Mouse (Mus musculus) layer of hippocampus, adult 11-12 months (tissue): ENCODE data around the gene Rgs7.

Experiments used
- DNase-seq: peaks from one replicate; pipeline ENCODE4 v3.0.0; 2022; ENCODE audit warnings: low spot score

The Rgs7 gene

DNA sequence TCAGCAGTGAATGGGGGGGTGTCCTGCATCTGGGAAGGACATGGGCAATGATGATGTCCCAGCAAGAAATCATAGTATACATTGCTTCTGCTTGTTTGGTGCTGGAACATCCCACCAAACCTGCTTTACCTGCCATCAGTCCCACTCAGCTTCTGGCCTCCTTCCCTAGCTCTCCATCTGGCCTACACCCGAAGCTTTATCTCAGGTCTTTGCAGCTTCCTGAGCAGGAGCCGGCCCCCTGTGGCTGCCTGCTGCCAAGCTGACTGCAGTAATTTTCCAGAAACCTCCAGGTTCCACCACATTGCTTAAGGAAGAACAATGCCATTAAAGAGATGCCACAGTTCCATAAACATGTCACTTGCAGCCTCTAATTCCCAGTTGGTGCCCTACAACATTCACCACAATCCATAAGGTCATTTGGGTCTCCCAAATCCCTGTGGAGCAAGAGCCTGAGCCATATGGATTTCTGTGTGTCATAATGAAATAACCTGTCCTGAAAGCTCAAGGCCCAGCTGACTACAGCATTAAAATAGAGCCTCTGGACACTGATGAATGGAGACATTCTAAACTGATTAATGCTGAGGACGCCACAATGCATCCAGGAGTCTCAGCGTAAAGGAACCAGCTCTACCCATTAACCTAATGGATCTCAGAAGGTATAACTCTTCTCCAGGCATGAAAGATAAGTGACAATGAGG, 60.8 kb downstream of the Rgs7 start:
- peak; percentile 35 for DNase-seq

DNA sequence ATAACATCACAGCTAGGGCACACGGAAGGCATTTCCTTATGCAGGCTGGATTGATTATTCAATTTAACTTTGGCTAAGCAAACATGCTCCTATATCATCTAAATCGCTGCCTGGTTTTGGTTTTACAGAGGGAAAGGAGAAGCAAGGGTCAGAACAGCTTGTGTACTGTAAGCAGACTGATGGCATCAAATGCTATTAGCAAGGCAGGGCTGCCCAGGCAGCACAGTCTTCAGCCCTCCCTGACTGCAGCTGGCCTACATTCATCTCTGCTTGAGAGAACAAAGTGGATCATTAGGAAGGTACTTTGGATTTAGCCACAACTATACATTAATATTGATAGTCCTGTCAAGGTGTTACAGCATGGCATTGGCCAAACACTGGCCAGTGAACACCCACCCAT, 65.2 kb downstream of the Rgs7 start:
- DNase-seq, result no peak

DNA sequence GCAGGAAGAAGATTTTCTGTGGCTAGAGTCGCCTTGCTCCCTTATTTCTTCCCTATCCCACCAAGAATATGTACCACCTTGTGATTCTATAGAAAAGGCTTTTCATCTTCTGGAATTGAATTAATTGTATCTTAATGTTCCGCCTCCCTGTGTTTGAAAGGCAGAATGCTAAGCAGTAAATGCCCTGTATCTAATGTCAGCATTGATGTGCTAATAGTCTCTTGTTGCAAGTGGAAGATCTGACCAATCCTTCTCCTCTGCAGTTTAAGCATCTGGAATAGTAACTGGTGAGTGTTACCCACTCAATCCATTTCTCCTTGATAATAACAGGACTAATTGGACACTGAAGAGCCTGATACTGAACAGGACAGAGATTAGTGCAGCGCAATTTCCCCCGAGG, 65.9 kb downstream of the Rgs7 start:
- DNase-seq, result no peak

DNA sequence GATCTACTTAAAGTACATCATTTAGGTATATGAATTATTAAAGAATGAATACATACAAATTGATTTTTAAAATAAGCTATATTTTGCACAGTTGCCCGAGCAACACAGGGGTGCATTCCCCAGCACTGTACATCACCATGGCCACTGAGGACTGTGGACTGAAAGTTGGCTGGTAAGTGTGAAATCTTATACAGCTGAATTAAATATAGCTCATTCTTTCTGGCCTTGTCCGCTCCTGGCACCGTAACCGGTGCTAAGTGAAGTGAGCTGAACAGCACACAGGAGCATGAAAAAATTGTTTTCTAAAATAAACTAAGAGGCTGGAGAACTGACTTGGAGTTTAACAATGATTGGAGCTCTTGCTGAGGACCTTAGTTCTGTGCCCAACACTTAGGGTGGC, 71.4 kb downstream of the Rgs7 start:
- no peak for DNase-seq

DNA sequence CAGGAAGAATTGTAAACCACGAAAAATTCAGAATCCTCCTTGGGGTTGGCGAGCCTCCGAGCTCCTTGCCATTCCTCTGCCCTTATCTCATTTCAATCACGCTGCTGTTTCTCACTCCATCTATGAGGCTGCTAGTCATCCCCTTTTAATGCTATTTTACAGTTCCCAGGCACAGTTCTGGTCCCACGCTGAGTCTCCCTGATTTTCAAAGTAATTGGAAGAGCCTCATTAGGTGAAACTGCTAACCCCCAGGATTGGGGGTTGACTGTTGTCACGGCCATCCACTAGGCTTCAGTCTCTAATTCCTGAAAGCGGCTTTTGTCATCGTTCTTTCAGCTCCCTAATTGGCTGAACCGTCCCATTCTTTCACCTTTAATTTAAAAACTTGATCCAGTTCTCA, 76.6 kb downstream of the Rgs7 start:
- peak; percentile 1 for DNase-seq

DNA sequence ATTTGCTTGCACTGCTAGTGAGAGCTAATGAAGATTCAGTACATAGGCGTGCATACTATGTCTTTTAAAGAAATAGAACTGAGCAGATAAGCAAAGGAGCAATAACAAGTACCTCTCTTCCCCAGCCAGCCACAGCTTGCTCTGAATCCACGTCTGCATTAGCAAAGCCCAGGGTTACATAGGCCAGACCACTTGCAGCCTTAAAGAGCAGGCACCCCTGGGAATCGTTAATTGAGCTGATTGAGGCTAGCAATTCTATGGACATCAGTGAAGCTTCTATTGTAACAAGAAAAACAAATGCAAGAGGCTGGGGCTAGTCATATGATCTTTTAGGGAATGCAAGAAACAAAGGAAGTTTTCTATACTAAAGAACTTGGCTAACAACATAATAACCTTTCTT, 81.9 kb downstream of the Rgs7 start:
- DNase-seq, result no peak

DNA sequence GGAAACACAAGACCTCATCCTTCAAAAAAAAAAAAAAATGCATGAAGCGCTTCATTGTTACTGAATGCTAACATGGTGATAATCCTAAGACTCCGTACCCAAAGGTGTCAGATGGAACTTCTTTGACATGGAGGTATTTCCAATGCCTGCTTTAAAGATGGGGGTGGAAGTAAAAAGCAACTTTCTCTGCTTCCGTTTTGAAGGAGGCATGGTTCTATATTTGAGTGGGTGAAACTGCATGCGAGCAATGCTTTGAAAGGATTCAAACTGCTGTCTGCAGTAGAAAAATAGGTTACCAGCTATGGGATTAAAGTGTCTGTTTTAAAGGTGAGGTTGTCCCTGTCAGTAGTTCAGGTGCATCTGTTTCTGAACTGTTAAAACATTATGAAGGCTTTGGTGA, 100.4 kb downstream of the Rgs7 start:
- no peak for DNase-seq

DNA sequence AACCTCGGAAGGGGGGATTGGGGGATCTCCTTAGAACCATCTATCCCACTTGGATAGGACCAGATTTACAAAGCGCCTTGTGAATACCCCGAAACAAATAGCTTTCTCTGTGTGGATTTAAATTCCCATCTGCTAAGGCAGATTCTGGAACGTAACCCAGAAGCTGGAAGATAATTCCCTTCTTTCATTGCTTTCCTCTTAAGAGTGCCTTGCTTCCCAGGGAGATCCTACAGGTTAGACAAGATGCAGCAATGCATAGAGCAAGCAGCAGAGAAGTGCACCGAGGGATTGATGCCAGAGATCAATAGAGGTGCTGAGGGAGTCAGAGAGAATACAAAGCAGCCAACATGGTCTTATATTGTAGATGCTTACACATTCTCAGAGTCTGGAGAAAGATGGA, 103.0 kb downstream of the Rgs7 start:
- DNase-seq, result no peak

DNA sequence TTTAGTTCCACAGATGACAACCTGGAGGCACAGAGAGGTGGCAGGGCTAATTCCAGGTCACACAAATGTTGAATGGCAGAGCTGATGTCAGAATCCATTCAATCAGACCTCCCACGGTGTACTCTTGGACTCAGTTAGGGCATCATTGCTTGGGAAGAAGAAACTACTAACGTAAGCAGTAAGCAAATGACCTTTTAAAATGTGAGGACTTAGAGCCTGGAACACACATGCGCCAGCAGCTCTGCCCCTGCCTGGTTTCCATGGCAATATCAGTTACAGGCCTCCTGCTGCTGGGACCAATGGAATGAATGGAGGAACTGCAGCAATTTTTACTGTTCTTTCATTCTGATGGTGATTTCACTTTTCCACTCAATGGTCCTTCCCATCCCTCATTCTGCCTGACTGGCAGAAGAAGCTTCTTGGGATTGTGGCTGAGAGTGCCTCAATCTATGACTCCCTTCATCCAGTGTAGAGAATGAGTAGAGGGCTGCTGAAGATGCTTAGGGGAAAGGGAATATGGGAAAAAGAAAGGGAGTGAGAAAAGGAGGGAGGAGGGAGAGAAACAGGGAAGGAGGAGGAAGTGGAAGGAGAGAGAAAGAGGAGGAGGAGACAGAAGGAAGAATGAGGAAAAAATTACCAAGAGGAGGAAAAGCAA, 106.6 kb downstream of the Rgs7 start:
- no peak for DNase-seq

DNA sequence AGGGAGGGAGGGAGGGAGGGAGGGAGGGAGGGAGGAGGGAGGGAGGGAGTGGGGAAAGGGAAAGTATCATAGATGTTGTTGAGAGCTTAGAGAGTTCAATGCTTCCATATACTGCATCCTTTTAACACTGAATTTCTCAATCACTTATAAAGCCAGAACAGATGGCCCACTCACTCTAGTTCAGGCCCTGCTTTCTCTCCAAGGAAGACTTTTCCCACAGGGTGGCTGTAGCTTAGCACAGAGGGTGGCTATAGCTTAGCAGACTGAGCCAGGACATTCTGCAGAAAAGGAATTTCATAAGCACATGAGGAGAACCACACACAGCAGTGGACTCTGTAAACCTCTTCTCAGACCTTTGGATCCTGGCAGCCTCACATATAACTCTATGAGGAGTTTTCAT, 119.7 kb downstream of the Rgs7 start:
- DNase-seq, result no peak

DNA sequence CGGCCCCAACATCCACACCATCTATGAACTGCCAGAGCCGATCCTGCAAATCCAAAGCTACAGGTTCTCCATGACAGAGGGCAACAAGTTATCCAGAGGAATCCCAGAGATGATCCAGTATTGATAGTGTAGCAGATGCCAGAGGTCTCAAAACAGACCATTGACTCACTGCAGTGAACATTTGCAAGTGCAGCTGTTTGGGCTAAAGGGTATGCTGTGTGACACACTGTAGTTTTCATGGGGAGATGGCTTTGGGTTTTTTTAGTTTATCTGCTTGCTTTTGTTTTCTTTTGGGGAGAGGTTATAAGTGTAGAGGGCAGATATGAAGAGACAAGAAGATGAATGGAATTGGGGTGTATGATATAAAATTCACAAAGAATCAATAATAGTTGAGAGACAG, 124.2 kb downstream of the Rgs7 start:
- DNase-seq, result no peak

DNA sequence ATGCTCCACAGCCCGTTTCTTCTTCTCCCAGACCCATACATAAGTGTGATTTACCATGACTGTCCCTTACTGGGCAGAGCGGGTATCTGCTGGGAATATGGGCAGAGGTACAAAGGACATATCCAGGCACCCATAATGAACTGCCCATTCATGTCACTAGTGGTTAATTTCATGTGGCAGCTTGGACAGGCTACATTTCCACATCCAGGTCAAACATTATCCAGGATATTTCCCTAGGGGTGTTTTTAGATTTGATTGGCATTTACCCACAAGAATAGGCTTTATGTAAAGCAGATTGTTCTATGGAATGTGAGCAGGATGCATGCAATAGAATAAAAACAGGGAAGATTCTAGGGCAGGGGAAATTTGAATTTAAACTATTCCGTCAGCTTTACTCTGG, 128.7 kb downstream of the Rgs7 start:
- no peak for DNase-seq

DNA sequence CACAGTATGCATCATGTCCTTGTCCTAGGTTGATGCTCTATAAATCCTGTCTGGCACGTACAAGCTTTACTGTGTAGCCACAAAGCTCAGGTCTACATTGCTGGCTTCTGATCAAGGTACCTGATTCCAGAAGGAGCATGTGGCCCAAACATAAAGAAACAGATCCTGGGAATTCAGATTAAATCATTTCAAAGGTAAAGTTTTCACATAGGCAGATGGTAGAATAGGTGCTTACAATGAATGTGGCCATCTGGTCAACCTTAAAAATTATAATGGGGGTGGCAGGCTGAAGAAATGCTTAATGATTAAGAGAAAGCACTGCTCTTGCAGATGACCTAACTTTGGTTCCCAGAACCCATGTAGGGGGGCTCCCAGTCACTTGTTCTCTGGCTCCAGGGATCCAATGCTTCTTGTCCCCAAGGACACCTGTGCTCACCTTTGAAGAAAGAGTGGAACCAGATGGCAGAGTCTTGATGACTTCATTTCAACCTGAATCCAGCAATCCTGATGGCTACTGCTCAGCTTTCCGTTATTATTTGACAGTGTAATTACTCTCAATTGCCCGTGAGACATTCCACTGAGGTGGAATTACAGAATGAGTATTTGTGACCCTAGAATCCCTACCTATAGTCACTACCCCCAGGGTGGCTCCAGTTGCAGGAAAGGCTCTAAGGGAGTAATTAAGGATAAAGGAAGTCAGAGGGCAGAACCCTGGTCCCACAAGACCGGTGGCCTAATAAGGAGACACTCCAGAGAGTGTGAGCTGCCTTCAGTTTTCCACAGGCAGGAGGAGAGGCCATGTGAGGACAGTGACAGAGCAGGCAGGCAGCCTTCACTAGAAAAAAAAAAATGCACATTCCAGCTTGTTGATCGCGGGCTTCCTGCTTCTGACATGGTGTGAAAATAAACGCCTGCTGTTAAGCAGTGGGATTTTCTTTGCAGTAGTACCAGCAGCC, 132.6 kb downstream of the Rgs7 start:
- peak; percentile 19 for DNase-seq

DNA sequence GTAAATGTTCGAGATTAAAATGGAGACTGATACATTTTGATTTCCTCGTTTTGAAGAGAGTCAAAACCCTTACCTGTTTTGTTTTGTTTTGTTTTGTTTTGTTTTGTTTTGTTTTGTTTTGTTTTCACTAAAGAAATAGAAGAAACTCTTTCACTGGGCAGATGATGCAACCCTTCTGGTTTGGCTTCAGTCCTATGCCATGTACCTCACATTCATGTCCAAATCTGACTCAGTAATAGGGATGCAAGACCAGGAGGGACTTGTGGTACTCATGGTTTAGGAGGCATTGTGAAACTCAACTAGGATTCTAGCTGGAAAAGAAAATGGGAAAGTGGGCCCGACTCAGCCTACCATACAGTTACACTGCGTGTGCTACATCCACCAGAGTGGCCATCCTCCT, 139.4 kb downstream of the Rgs7 start:
- DNase-seq, result no peak

DNA sequence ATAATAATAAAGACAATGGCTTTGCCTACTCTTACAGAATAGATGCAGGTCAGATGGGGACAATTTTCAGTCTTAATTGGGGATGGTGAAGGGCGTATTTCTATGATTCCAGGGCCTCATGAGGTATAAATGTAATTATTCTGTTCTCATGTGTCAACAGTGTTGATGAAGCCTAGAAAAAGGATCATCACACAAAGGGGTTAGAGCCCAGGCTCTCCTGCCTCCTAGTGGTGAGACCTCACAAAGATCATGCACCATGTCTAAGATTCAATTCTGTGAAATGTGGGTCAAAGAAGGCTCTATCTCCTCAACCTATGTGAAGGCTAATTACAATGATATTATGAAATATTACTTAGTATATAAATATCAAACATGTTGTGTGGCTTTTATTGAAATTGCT, 146.1 kb downstream of the Rgs7 start:
- DNase-seq, result no peak

DNA sequence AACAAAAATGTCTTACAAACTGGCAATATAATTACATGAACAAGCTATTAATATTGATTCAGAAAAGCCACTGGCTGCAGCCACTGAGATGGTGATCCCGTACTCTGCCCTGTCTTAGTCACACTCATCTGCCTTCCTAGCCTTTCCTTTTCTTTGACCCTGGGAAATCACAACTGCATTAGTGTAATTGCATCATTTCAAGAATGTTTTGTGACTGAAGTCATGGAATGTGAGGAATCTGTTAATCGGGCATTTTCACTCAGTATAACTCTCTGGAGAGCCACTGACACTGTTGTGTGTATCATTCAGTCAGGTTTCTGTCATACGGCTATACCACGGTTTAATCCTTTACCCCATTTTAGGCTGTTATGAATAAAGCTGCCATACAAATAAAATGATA, 156.1 kb downstream of the Rgs7 start:
- no peak for DNase-seq

DNA sequence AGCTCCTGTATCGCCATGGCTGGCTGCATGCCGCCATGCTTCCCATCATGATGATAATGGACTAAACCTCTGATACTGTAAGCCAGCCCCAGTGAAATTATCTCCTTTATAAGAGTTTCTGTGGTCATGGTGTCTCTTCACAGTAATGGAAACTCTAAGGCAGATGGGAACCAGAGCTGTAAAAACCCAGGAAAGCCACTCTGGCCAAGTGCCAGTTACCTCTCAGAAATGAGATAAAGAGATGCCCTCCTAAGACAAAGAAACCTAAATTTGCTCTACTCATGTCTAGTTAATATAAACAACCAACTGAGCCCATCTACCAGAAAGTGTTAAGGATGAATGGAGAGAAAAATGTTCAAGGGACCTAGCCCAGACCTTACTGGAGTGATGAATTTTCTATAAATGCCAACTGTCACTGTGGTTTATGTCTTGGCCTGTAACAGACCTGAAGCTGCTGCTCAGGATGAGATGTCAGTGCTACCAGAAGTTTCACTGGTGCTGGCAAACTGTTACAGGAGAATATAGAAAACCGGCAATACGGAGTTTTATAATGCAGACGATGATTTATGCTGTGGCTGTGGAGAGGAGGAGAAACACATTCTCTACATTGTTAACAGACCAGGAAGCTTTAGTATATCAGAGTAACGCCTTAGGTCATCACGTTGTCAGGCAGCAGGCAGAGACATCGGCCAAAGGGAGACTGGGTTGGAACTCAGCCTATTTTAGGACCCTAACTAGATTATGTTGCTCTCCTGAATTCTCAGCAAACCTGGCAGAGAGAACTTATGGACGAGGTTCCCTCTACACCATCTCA, 159.1 kb downstream of the Rgs7 start:
- DNase-seq, result no peak

DNA sequence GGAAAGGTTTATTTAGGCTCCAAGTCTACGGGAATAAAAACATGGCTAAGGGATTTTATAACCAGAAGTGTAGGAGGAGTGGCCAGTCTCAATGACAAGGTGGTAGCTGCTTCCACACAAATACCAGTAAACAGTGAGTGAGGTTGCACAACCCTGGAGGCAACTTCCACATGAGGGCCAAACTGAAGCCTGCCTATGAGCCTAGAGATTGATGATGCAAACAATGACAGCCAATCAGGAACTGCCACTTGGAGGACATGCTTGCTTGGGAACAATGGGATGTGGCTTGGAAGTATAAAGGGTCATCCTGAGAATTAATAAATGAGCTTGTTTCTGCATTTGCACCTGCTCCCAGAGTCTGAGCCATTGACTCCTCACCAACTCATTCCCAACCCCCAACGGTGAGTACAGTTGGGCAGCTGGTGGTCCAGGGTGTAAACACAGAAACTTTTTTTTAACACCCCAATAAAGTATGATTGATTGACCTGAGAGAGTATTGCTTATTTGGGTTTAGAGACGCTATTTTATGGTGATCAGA, 162.3 kb downstream of the Rgs7 start:
- no peak for DNase-seq

DNA sequence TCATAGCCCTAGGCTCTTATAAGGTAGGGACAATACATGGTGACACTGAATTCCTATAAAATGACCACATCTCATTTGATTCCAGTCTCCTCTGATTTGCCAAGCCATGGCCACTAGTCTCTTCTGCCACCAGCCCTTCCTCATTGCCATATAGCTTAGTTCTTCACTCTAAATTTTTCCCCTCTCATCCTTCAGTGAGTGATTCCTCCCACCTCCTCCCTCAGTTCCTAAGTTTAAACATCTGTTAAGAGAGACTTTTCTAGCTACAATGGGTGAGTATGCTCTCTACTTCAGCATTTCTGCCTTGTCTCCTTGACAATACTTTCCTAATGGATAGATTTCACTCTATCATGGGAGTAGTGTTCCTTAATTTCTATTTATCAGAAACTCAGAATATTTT, 169.5 kb downstream of the Rgs7 start:
- DNase-seq, result no peak

DNA sequence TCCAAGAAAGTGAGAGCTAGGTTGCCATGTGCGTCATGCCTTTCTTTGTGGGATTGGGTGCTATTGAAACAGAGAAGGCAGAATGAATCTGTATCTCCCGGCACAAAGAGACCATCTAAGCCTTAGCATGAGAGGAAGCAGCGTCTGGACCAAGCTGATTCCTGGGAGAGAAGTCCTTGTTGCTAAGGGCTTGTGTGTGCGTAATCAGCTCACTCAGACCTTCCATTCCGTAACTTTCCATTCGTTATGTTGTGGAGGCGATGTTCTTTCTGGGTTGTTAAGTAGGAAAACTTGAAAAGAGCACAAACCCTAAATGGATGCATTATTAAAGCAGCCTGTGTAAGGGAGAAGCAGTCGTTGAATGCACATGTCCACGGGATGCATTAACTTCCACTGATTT, 173.1 kb downstream of the Rgs7 start:
- DNase-seq, result no peak

DNA sequence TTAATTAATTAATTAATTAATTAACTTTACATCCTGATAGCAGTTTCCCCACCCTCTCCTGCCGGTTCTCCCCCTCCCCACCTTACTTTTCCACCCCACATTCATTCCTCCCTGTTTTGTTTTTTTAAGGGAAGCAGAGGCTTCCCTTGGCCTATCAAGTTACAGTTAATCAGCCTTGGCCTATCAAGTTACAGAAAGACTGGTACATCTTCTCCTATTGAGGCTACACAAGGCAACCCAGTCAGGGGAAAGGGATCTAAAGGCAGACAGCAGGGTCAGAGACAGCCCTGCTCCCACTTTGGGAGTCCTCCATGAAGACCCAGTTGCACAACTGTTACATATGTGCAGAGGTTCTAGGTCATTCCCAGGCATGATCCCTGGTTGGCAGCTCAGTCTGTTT, 175.0 kb downstream of the Rgs7 start:
- no peak for DNase-seq

DNA sequence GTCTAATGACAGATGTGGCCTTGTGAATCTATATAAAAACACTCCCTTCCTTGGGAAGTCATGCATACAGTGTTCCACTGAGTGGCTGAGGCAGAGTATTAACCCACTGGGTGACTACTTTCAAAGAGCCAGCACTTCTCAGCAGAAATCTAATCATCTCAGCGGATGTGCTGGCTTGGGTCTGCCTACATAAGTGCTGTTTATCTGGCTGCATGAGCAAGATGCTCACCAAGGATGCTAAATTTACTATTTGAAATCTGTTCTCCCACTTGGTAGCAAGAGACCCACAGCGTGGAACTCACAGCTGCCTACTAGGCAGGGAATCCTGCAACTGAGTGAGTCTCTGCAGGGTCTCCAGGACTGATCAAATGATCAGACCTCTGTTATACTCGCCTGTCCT, 184.7 kb downstream of the Rgs7 start:
- DNase-seq, result peak; percentile 24
